Mouse (Mus musculus) adrenal gland, postnatal 10 days (tissue): ENCODE measurements around the gene Lgmn. TPM values are rescaled to one million over a fixed set of nuclear protein-coding genes. Genes with fewer than 3 reads are reported as not detected.
A peak's percentile ranks its signal among the peaks of the same experiment; 100 is the strongest.

ENCODE experiments used
- DNase-seq: peaks from one replicate; pipeline ENCODE4 v3.0.0; 2021; ENCODE audit warnings: mixed read lengths
- long read RNA-seq, 2 experiments: library from polyadenylated mRNA; stranded (forward); transcript quantifications; one replicate each; pipeline ENCODE4 v2.0.0; 2021
- total RNA-seq, 2 experiments: library from RNA; stranded (reverse); gene quantifications; 2 replicates each; pipeline ENCODE4 v1.2.3; 2021

Lgmn gene
- total RNA-seq: 10 to 100 TPM; 88.5 to 88.9 TPM
- long read RNA-seq, experiment 1, transcript Lgmn-201 (14 exons, 1,990 nt): major isoform, 142 of 178 reads
- long read RNA-seq, experiment 1, partial matches to known transcripts: 9 of 178 reads
- long read RNA-seq, experiment 1, other reads (novel, unspliced or antisense): 26 of 178 reads
- long read RNA-seq, experiment 2, transcript Lgmn-202 (13 exons, 1,835 nt): minor isoform, 19 of 161 reads
- long read RNA-seq, experiment 2, transcript Lgmn-201 (14 exons, 1,990 nt): major isoform, 127 of 161 reads
- long read RNA-seq, experiment 2, partial matches to known transcripts: 8 of 161 reads
- long read RNA-seq, experiment 2, other reads (novel, unspliced or antisense): 7 of 161 reads

DNA sequence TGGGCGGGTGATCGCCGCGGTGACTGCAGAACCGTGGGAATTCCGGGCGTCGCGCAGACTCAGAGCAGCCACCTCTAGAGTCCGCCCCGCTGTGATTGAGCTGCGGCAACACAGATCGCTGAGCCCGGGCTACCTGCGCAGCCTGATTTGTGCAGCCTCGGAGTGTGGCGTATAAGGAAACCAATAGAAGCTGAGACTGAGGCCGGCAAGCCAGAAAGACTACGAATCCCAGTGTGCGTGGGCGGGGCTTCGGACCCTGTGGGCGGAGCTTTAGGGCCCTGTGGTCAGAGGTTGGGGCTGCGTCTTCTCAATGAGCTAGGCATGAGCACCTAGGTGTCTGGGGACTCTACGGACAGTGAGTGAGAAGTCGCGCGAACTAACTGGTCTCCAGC, at the start of gene Lgmn:
Lgmn (minus strand) TSS at position 182 of the 392 bp plus-strand sequence.
- peak; percentile 99 for DNase-seq

DNA sequence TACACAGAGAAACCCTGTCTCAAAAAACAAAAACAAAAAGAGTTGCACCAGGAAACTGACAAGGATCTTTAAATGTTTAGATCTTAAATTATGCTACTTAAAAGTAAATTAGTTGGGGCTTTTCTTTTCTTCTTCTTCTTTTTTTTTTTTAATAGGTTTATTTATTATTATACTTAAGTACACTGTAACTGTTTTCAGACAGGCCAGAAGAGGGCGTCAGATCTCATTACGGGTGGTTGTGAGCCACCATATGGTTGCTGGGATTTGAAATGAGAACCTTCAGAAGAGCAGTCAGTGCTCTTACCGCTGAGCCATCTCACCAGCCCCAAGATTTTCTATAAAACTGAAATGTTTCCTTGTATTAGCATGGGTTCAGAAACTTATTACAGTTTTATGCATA, 45.3 kb upstream of the Lgmn start:
- DNase-seq: no peak

DNA sequence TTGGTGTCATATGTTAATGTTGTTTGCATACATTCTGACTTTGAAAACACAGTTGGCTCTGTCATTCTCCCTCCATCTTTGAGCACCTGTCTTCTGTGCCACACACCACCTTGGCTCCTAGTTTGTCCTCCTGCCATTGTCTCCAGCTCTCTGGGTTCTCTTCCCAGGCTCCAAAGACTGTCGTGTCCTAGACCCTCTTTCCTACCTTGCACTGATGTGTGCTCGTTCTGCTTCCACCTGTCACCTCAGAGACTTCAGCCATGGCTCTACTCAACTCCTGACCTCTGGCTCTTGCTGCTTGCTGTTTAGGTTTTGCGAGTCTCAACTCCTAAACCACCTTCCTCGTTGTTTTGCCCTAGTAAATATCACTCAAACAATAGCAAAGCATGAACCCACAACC, 40.9 kb upstream of the Lgmn start:
- DNase-seq: no peak

DNA sequence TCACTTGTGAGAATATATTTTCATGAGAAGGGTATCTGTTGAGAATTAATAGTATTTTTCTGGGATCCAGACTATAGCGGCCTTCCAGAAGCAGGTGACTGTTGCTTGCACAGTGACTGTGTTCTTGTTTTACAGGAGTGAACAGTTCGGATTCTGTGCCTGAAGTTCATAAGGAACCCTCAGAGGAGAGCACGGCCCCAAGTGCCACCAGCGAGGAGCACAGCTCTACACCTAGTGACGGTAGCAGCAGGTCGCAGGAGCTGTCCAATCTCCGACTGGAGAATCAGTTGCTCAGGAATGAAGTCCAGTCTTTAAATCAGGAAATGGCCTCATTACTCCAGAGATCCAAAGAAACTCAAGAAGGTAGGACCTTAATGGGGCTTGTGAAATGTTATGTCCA, 34.8 kb upstream of the Lgmn start:
- no peak for DNase-seq

DNA sequence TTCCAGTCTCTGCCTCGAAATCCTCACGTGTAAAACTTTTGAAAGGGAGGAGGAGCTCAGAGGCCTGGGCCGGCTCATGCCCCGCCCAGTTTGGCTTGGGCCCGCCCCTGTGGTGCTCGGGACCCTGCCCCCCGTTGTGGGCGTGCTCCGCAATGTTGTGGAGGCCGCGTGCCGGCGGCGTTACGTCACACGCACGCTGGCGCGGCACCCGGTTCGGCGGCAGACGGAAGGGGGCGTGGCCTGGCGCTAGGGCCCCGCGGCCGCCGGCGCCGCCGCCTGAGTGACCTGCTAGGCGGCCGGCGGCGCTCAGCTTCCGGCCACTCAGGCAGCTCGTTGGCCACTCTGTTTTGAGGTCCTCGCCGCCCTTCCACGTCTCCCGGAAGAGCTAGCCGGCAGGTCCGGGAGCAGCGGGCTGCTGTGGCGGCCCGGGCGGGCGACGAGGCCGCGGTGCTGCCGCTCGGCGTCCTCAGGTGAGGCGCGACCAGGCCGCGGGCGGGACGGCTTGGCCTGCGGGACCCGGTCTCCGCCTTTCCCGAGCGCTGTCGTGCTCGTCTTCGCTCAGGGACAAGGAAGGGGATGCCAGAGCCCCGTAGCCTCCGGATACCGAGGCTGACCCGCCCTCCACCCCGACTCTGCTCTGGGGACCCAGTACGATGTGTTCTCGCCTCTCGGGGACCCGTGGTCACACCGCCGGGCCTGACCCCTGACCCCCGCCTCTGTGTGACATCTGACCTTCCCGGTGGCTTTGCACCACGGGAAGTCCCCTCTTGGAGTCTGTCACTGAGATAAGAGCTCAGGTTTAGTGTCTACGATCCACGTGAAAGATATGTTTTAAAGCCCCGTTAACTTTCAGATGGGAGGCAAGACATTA, 29.5 kb upstream of the Lgmn start, which contains the start of gene Golga5:
Golga5 (plus strand) TSS at position 242 of the 871 bp plus-strand sequence.
- DNase-seq: peak; percentile 99

DNA sequence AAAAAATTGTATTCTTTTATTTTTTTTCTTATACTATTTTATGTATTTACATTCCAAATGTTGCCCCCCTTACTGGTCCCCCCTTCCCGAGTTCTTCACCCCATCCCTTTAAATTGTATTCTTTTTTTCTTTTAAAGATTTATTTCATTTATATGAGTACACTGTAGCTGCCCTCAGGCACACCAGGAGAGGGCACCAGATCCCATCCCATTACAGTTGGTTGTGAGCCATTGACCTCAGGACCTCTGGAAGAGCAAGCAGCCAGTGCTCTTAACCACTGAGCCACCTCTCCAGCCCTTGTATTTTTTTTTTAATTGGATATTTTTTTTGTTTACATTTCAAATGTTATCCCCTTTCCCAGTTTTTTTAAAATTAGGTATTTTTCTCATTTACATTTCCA, 28.5 kb upstream of the Lgmn start:
- DNase-seq: no peak

DNA sequence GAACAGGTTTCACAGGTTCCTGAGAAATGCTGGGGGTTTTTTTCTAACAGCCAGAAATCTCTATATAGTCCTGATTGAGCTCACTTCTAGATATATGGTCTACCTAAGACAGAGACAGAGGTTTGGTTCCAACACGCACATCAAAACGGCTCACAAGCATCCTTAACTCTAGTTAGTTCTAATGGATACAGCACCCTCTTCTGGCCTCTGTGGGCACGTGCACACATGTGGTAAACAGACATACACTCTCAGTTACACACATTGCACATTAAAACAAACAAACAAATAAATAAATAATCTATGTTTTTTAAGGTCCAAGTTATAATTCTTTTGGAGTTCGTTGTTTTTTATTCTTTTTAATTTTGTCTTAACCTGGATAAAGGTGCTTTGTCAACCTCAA, 25.0 kb upstream of the Lgmn start:
- no peak for DNase-seq

DNA sequence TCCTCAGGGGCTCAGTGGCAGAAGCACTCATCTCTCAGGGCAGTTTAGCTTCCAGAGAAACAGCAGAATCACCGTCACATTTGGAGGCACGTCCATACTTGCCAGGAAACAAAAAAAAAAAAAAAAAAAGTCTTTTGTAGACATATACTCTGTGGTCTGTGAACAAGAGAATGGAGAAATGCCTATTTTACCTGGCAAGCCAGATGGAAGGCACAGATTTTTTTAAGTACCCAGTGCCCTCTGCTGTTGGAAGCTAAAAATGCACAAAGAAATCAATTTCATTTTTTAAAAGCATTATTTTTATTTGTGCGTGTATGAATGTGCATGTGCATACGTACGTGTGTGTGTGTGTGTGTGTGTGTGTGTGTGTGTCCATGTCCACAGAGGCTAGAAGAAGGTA, 21.6 kb upstream of the Lgmn start:
- no peak for DNase-seq

DNA sequence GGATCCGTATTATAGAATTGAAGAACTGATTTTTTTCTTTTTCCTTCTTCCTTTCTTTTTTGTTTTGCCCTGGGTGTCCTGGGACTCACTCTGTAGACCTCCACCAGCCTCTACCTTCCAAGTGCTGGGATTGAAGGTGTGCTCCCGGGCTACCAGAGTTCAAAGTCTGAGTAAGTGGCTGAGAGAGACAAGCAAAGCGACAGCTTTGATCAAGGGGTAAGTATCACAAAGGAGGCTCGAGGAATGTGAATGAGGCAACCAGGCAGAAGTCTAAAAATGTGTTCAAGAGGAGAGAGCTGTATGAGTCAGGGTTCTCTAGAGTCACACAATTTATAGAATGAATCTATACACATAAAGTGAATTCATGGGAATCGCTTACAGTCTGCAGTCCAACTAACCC, 20.4 kb upstream of the Lgmn start:
- DNase-seq: no peak

DNA sequence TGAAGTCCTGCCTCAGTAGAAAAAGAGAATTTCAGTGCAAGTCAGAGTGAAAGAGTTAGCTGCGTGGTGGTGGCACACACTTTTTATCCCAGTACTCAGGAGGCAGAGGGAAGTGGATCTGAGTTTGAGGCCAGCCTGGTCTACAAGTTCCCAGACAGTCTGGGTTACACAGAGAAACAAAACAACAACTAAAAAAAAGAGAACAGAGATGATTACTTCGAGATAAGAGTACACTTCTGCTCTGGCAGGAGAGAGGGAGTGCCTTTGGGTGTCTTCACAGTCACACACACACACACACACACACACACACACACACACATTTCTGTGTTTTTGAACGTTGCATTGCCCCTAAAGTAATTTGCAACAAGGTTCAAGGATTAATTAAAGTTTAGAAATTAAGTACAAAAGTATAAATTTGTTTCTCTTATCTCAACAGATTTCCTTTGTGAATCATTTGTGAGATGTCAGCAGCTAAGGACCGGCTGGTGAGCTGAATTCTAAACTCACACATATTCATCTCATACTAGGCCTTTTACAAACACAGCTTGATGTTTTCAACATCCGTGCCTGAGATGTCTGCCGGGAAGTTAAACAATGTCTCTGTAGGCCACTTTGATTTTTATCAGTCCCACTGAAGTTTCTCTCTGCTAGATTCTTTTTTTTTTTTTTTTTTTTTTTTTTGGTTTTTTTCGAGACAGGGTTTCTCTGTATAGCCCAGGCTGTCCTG, 17.0 kb upstream of the Lgmn start:
- no peak for DNase-seq

DNA sequence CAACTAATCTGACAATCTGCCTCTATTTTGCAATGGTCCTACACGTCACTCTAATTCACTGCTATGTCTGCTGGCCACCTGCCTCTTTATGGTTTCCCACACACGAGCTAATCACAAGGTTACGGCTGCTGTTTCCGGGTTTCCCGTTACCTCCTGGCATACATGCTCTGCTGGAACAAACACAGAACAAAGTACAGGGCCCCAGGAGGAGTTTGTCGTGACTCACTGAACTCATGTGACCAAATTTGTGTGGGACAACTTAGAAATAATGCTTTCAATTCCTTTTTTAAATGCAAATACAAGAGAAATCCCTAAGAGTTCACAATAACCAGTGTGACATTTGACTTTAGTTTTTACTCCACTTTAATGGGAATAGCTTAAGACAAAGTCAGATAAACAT, 14.0 kb upstream of the Lgmn start:
- DNase-seq: no peak

DNA sequence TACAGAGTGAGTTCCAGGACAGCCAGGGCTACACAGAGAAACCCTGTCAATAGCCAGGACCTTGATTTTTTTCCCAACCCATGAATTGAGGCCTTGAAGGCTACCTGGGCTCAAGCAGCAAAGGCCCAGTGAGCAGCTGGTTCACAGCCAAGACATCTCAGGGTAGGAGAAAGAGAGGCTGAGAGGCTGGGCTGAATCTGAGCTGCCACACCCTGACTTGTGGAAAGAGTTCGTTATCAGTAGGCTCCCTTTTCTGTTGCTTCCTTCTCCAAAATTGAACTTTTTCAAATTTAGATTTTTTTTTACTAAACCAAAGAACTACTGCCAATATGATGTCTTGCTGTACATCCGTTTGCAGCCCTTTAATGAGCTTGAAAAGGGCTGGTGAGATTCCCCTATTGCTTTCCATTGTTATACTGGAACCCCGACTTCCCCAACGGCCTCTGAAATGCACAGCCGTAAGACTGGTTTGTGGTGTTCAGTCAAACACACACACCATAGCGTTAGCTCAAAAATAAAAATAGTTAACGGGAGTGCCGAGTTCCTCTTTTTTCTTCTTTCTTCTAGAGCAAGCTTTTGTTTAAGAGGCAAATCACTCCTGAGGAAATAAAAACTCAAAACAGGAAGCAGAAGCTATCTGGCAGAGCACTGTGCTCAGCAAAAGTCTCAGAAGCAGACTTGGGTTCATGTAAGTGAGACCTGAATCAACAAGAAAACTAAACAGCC, 11.7 kb upstream of the Lgmn start:
- DNase-seq: no peak

DNA sequence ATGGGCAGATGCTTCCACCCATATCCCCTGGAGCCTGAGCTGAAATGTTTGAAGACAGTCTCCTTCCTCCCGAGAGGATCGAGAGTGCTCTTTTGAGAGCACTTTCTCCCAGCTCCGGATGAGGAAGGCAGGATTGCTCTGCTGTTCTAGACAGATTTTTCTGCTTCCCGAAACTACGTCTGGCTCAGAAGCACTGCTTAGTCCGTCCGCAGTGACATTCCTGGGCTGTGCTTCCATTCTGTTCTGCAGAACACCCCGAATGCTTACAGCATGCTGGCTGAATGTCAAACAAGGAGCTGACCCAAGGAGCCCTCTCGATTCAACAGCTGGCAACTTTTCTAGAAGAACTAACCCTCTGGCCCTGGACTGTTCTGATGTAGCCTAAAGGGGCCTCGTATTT, 10.8 kb upstream of the Lgmn start:
- DNase-seq: no peak

DNA sequence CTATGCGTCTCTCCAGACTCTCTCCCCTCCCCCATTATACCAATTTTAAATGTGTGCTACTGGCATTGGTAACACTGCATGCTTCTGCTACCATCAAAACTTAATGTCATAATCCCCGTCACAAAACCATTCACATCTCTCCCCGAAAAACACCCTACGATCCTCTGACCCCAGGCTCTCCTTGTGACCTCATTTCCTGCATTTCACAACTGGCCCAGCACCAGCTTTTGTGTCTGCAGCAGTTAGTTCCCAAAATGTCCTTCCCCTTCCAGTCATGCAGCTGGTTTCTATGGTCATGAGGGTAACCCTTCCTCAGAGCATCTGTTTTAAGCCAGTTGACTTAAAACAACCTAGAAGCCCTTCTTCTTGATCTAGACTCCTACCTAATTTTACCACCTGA, 5.8 kb upstream of the Lgmn start:
- DNase-seq: no peak

DNA sequence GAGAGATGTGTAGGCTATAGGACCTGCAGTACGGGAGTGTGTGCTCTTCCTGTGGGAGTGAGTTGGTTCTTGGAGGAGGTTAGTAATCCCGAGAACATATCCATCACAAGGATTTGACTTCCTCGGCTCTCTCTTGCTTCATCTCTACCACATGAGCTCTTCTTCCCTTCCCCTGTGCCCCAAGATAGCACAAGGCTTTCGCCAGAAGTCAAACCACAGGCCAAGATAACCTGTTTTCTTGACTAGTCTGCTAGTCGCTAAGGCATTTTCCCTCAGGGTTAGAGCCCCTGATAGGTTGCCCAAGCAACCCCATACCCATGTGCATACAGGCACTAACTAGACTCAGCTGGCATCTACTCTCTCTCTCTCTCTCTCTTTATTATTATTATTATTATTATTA, 4.1 kb upstream of the Lgmn start:
- DNase-seq: no peak

DNA sequence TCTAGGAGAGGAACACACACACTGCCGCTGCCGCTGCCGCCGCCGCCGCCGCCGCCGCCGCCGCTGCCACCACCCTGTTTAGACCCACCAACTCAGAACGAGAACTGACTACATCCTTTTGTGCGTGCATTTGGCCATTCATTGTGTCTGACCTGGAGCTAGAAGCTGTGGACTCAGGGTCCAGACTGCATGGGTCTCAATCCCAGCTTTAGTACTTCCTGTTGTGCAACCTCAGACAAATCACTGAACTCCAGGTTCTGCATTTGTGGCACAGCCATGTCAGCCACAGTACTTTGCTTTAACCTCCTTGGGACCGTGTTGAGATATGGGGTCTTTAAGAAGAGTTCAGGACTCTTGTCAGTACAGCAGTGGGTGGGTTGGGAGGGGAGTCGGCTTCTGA, 3.0 kb upstream of the Lgmn start:
- no peak for DNase-seq

DNA sequence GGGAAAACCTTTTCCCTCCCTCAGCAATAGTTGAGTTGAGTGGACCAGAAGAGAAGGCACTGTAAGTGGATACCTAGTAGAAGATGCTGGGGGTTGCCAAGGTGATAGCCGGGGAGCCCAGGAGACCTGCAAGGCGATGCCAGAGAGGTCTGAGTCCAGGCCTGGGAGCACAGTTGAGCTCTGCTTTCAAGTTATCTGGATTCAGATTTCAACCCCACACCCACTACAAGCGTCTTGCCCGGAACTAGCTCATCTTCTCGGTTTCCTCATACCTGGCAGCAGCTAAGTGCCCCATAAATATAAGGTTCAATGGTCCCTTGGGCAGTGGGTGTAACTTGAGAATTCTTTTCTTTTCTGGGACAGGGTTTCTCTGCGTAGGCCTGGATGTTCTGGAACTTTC, 1.5 kb upstream of the Lgmn start:
- no peak for DNase-seq

DNA sequence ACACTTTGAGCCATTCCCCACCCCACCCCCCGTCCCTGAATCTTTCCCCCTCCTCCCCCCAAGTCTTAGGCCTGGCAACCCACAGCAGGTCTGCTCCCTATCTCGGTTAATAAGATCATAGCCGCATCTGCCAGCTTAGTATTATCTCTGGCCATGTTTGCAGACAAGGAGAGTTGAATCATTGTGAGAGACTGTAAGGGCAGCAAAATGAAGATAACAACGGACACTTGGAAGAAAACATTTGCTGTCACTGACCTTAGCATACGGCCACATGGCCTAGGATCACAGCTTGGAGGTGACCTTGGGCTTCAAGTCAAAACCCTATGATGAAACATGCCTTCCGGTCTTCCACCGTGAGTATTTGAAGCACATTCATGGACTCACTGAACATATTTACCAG, 938 bp upstream of the Lgmn start:
- DNase-seq: no peak

DNA sequence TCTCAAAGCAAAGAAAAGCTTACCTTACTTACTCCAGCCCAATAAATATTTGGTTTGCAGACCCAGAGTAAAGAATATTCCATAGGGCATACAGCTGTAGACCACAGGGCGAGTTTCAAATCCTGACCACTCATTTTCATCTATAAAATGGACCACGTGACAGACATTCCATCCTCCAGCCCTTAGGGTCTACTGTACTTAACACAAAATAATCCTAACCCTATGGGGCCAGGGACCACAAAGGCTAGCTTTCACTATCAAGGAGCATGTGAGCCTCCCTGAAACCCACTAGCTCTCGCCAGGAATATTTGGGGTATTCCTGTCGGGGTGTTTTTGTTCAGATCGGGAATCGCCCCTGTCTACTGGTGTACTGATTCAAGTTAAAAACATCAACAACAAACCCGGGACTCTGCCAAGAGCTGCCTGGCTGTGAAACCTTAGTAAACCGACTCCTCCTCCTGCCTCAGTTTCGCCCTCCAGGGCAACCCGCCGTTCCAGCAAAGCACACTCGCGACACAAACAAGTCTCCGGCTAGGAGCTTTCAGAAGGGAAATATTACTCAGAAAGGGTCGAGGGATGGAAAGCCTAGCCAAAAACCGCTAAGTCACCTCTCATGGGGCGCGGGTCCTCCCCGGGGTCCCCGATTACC, 506 bp downstream of the Lgmn start:
- no peak for DNase-seq

DNA sequence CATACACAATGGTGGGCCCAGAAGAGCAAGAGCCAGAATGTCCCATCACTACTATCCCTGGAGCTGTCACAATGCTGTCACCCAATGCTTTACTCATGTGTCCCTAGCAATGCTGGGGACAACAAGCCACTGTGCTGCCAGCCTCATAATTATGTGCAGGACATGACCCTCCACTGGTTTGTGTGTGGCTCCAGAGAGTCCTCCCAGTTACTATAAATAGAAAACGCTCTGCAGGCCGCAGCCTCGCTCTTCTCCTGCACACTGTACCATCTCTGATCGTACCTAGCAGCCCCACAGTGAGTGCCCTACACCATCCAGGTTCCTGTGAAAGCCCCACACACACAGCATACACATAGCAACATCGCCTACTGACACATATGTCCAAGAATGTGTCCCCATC, 1.7 kb downstream of the Lgmn start:
- no peak for DNase-seq

DNA sequence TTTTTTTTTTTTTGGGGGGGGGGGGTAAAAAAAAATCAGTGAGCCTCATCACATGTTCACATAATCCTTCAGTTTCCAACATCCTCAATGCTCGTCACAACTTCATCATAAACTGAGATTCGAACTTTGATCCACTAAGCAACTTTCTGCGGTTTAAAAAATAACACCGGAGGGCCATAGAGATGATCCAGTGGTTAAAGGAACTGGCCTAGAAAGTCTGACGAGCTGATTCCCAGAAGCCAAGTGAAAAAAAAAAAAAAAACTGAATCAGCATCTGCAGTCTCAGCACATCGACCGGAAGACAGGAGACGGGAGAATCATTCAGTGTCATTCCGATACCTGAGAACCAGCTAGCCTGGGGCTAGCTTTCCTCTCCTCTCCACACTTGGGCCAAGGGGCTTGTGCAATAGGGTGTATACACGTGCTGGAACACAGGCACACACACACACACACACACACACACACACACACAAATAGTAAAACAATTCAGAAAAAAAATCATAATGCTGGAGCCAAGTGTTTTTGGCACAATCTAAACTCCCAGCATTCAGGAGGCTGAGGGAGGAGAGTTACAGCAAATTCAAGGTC, 2.6 kb downstream of the Lgmn start:
- peak; percentile 49 for DNase-seq
